Mouse (Mus musculus): ENCODE data around the gene Cavin1. TPM values are rescaled to one million over a fixed set of nuclear protein-coding genes. Genes with fewer than 3 reads are reported as not detected.

Cavin1 gene
- polyA plus RNA-seq, 2 experiments = 96.8 to 135 TPM

DNA sequence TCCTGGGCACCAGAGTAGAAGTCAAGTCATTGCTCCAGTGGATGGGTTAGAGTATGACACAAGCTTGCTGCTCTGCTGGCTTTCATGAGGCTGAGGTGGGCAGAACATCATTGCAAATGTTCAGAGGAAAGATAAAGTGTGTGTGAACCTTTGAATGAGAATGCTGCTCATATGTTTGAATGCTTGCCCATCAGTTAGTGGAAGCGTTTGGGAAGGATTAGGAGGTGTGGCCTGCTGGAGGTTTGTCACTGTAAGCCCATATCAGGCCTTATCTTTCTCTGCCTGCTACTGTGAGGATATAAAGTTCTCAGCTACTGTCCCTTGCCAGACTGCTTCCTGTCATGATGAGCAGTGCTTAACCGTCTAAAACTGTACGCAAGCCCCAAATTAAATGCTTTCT lies 55.6 kb downstream of the Cavin1 start:
- H3K27me3 ChIP-seq (ENCODE audit: control insufficient read depth, insufficient read depth, low read length) = no peaks in the 10 kb centered on the region
- no peaks in the 10 kb centered on the region for H3K9me3 ChIP-seq (ENCODE audit: control insufficient read depth, low read length)
- 94% methylated on average over 3 of the region's 3 CpGs for WGBS
- no peak overlapping the region for H3K9ac ChIP-seq (ENCODE audit: low read depth, low read length, severe bottlenecking)
- no peak overlapping the region for H3K27ac ChIP-seq (replicated peaks; ENCODE audit: low read depth, low read length)
- no peak overlapping the region for H3K4me2 ChIP-seq (replicated peaks; ENCODE audit: low read depth, low read length, severe bottlenecking)
- no peak for ATAC-seq (ENCODE audit: low FRiP score, low read depth)
- TF ChIP-seq POLR2A (IDR thresholded peaks at IDR 0.05; ENCODE audit: borderline replicate concordance, extremely low read depth, insufficient read depth, insufficient read length) = no peak
- no peaks in the 10 kb centered on the region for H3K4me1 ChIP-seq (ENCODE audit: control insufficient read depth, insufficient read depth, low read length)
- DNase-seq (ENCODE audit: low spot score) = no peak
- H3K4me3 ChIP-seq (replicated peaks; ENCODE audit: low read length) = no peak overlapping the region
- H3K36me3 ChIP-seq (ENCODE audit: control insufficient read depth, insufficient read depth, low read length) = 0 out of 2 replicates have a peak, but pooled peaks cover 10% of the 10 kb centered on the region

DNA sequence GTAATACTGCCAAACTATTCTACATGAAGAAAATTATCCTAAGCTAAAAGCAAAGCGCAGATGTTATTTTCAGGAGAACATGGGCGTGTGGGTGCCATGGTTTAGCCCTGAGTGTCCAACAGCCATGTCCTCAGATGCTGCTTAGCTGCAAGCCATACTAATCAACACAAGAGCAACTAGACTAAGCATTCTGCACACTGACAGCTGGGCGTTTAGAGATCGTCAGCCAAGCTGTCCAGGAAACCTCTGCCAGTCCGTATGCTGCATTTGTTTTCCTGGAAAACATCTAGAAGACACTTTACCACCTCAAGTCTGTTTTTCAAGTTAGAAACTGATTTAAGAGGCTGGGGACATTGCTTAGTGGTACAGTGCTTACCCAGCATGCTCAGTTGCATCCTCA lies 56.3 kb downstream of the Cavin1 start:
- Histone ChIP-seq H3K27me3 (ENCODE audit: control insufficient read depth, insufficient read depth, low read length) (no peaks in the 10 kb centered on the region), H3K27ac (replicated peaks; ENCODE audit: low read depth, low read length) (no peak overlapping the region), H3K4me2 (replicated peaks; ENCODE audit: low read depth, low read length, severe bottlenecking) (no peak overlapping the region), H3K9ac (ENCODE audit: low read depth, low read length, severe bottlenecking) (no peak overlapping the region), H3K4me3 (replicated peaks; ENCODE audit: low read length) (no peak overlapping the region), H3K4me1 (ENCODE audit: control insufficient read depth, insufficient read depth, low read length) (no peaks in the 10 kb centered on the region), H3K36me3 (ENCODE audit: control insufficient read depth, insufficient read depth, low read length) (0 out of 2 replicates have a peak, but pooled peaks cover 11% of the 10 kb centered on the region), H3K9me3 (ENCODE audit: control insufficient read depth, low read length) (no peaks in the 10 kb centered on the region)
- WGBS = 82% methylated on average over 5 of the region's 5 CpGs
- DNase-seq (ENCODE audit: low spot score) (no peak), ATAC-seq (ENCODE audit: low FRiP score, low read depth) (no peak)
- TF ChIP-seq POLR2A (IDR thresholded peaks at IDR 0.05; ENCODE audit: borderline replicate concordance, extremely low read depth, insufficient read depth, insufficient read length) = no peak

DNA sequence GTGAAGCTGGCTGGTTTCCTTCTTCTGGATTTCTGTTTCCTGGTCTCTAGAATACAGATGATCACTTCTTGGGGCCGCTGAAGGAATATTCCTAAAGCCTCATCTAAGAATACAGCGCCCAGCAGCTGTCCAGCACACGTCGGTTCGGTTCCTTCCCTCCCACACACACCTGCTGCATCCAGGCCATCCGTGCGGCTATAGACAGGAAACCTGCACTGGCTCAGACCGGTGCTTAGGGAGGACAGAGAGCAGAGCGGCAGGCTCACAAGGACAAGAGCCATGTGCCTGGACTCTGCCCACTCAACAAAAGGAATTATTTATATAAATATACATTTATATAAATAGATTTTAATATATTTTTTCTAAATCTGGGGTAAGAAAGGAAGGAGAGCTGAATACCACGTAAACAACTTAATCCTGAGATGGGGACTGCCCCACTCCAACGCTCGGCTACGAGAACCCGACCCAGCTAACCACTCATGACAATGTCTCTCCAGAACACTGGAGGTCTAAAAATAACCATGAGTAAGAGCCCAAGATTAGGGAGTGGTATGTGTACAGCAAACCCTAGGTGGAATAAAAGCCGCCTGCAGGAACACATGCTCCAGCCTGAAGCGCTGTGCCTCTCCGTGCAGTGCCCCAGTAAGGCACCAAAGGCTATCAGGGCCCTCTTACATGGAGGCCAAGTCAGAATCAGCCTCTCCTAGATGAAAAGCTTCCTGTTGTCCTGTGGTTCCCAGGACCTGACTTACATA lies 58.1 kb downstream of the Cavin1 start:
- no peak overlapping the region for H3K9ac ChIP-seq (ENCODE audit: low read depth, low read length, severe bottlenecking)
- H3K4me2 ChIP-seq (replicated peaks; ENCODE audit: low read depth, low read length, severe bottlenecking) = no peak overlapping the region
- no peak for ATAC-seq (ENCODE audit: low FRiP score, low read depth)
- DNase-seq (ENCODE audit: low spot score) = no peak
- no peak for TF ChIP-seq POLR2A (IDR thresholded peaks at IDR 0.05; ENCODE audit: borderline replicate concordance, extremely low read depth, insufficient read depth, insufficient read length)
- no peaks in the 10 kb centered on the region for H3K9me3 ChIP-seq (ENCODE audit: control insufficient read depth, low read length)
- WGBS = 87% methylated on average over 17 of the region's 17 CpGs
- H3K4me1 ChIP-seq (ENCODE audit: control insufficient read depth, insufficient read depth, low read length) = no peaks in the 10 kb centered on the region
- no peaks in the 10 kb centered on the region for H3K27me3 ChIP-seq (ENCODE audit: control insufficient read depth, insufficient read depth, low read length)
- no peak overlapping the region for H3K4me3 ChIP-seq (replicated peaks; ENCODE audit: low read length)
- no peak overlapping the region for H3K27ac ChIP-seq (replicated peaks; ENCODE audit: low read depth, low read length)
- peaks cover 24% of the 10 kb centered on the region for H3K36me3 ChIP-seq (ENCODE audit: control insufficient read depth, insufficient read depth, low read length)

DNA sequence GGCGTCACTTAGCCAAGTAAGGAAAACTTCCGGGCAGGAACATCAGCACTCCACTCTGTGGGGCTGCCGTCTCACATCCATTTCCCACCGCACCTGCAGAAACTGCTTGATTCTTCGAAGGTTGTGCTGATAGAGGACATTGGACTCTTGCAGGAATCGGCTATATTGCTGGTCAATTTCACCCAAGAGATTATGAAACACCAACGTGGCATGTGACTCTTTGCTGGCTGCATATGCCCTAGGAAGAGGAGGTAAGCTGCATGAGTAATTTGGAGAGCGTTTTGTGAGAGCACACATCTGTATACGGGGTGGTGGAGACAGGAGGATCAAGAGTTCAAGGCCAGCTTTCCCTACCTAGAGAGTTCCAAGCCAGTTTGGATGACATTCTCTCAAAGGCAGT lies 62.1 kb downstream of the Cavin1 start:
- Histone ChIP-seq H3K4me1 (ENCODE audit: control insufficient read depth, insufficient read depth, low read length) (no peaks in the 10 kb centered on the region), H3K9ac (ENCODE audit: low read depth, low read length, severe bottlenecking) (no peak overlapping the region), H3K36me3 (ENCODE audit: control insufficient read depth, insufficient read depth, low read length) (peaks cover 48% of the 10 kb centered on the region), H3K27ac (replicated peaks; ENCODE audit: low read depth, low read length) (no peak overlapping the region), H3K4me3 (replicated peaks; ENCODE audit: low read length) (no peak overlapping the region), H3K9me3 (ENCODE audit: control insufficient read depth, low read length) (no peaks in the 10 kb centered on the region), H3K4me2 (replicated peaks; ENCODE audit: low read depth, low read length, severe bottlenecking) (no peak overlapping the region), H3K27me3 (ENCODE audit: control insufficient read depth, insufficient read depth, low read length) (no peaks in the 10 kb centered on the region)
- ATAC-seq (ENCODE audit: low FRiP score, low read depth) (no peak), DNase-seq (ENCODE audit: low spot score) (no peak)
- TF ChIP-seq POLR2A (IDR thresholded peaks at IDR 0.05; ENCODE audit: borderline replicate concordance, extremely low read depth, insufficient read depth, insufficient read length) = no peak
- 71% methylated on average over 9 of the region's 9 CpGs for WGBS

DNA sequence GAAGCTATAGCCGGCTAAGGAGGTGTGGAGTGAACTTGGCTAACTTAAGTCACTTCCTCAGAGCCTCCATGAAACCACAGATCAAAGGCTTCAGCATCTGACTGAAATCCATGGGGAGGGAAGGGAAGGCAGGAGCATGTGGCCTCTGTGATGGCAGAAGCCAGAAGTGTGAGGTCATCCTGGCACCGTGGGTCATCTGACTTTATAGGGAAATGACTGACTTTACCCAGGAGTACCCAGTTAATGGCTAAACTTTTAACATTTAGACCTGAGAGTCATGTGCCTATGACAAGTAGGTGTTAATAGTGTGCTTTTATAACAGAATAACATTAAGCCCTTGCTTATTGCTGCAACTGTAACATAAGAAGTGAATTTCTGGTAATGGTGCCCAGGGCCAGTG lies 62.6 kb downstream of the Cavin1 start:
- no peaks in the 10 kb centered on the region for H3K27me3 ChIP-seq (ENCODE audit: control insufficient read depth, insufficient read depth, low read length)
- no peaks in the 10 kb centered on the region for H3K9me3 ChIP-seq (ENCODE audit: control insufficient read depth, low read length)
- no peaks in the 10 kb centered on the region for H3K4me1 ChIP-seq (ENCODE audit: control insufficient read depth, insufficient read depth, low read length)
- no peak overlapping the region for H3K9ac ChIP-seq (ENCODE audit: low read depth, low read length, severe bottlenecking)
- ATAC-seq (ENCODE audit: low FRiP score, low read depth) (no peak), DNase-seq (ENCODE audit: low spot score) (no peak)
- no peak overlapping the region for H3K27ac ChIP-seq (replicated peaks; ENCODE audit: low read depth, low read length)
- no peak overlapping the region for H3K4me3 ChIP-seq (replicated peaks; ENCODE audit: low read length)
- peaks cover 52% of the 10 kb centered on the region for H3K36me3 ChIP-seq (ENCODE audit: control insufficient read depth, insufficient read depth, low read length)
- WGBS = 54% methylated on average over 2 of the region's 2 CpGs
- TF ChIP-seq POLR2A (IDR thresholded peaks at IDR 0.05; ENCODE audit: borderline replicate concordance, extremely low read depth, insufficient read depth, insufficient read length) = no peak
- H3K4me2 ChIP-seq (replicated peaks; ENCODE audit: low read depth, low read length, severe bottlenecking) = no peak overlapping the region

All from limb, embryonic 14.5 days (tissue).